Mouse (Mus musculus) embryonic fibroblast, embryonic 13.5 days (primary cell): ENCODE measurements at regions not wholly inside any gene's neighbourhood (a gene's known extent, or its start where the extent isn't known, plus 50 kb on each side); places are given as distances from the start of the nearest gene placed in this dataset.

Source experiments
- CTCF ChIP-seq: IDR thresholded peaks from 2 replicates; pipeline ENCODE4 v1.5.1; 2011; ENCODE audit warnings: mild to moderate bottlenecking, control low read depth, low read length, moderate library complexity, borderline replicate concordance; ENCODE audit not compliant: insufficient read depth
- POLR2A ChIP-seq: IDR thresholded peaks from 2 replicates; pipeline ENCODE4 v1.6.1; 2011; ENCODE audit warnings: low read depth, mild to moderate bottlenecking, control low read depth, low read length, moderate library complexity

DNA sequence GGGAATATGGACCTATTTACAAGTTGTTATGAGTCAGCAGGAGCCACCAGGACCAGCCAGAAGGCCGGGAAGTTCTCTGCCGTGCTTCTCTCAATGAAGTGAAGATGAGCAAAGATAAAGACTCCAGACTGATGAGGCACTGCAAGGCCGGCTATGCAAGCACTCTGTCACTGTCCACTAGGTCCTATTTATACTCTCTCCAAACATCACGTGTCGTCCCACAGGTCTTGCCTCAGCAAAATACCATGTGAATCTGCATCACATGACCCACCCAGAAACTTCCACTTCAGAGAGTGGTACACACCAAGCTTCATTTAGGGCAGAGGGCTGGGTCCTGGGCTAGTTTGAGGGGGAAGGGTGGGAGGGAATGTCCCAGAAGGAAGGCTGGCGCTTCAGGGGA lies 172.3 kb downstream of the Glrx3 start:
- TF ChIP-seq CTCF (no peak), POLR2A (no peak)
